ENCODE assay signal across 8 mouse cellular contexts in the genomic region with DNA sequence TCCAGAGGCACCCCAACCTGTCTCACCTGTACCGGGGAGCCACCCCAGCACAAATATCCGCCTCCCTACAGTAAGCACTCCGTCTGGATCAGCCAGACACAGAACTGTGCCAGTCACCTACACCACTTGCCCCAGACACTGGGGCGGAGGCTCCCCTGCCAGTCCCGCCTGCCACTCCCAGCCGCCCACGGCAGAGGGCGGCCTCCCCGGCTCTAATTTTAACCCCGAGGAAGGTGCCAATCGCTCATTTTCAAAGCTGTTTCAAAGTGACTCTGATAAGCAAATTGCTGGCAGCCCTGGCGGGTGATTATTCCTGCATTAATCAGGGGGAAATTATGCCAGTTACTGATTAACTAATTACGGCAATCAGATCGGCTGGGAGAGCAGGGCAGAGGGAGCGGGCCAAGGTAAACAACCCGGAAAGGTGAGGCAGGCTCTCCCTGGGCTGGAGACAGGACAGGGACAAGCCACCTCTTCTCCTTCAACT. TPM values are rescaled to one million over a fixed set of nuclear protein-coding genes. Genes with fewer than 3 reads are reported as not detected.
DNase-seq lines count a peak whose midpoint lies in the region; ATAC-seq lines count a peak whose summit lies in the region.

No protein-coding gene starts in this region.

- no peaks in the 10 kb centered on the region for H3K36me3 ChIP-seq in hindbrain, embryonic 13.5 days
- H3K36me3 ChIP-seq in hindbrain, embryonic 10.5 days: no peaks in the 10 kb centered on the region
- no peaks in the 10 kb centered on the region for H3K36me3 ChIP-seq in forebrain, embryonic 16.5 days (ENCODE audit: control insufficient read depth, insufficient read depth)

- no peak for DNase-seq in hindbrain, embryonic 10.5 days (ENCODE audit: low spot score)
- peak; percentile 25 for DNase-seq in Muller cell, postnatal 12 days (ENCODE audit: inconsistent ontology term)
- DNase-seq in heart, postnatal 4 days: peak; percentile 74
- peak; percentile 48 to 49 for DNase-seq in layer of hippocampus, adult 8-10 months (ENCODE audit: low spot score in 2 of 2)
- no peak for DNase-seq in embryo, embryonic 10.5 days (ENCODE audit: low spot score)

- H3K4me2 ChIP-seq in hindbrain, embryonic 13.5 days: no peak overlapping the region
- H3K4me2 ChIP-seq in forebrain, embryonic 16.5 days (ENCODE audit: low read length): no peak overlapping the region

- H3K9ac ChIP-seq in hindbrain, embryonic 13.5 days: no peak overlapping the region
- H3K9ac ChIP-seq in forebrain, embryonic 16.5 days (replicated peaks; ENCODE audit: low read depth, low read length): no peak overlapping the region

- no peaks in the 10 kb centered on the region for H3K9me3 ChIP-seq in hindbrain, embryonic 13.5 days
- H3K9me3 ChIP-seq in hindbrain, embryonic 10.5 days: no peaks in the 10 kb centered on the region
- no peaks in the 10 kb centered on the region for H3K9me3 ChIP-seq in forebrain, embryonic 16.5 days (ENCODE audit: control insufficient read depth, low read length)

- 39% methylated on average over 16 of the region's 16 CpGs for WGBS in hindbrain, embryonic 13.5 days
- WGBS in hindbrain, embryonic 10.5 days: 53% methylated on average over 16 of the region's 16 CpGs
- 25% methylated on average over 16 of the region's 16 CpGs for WGBS in forebrain, embryonic 16.5 days

- H3K27me3 ChIP-seq in hindbrain, embryonic 13.5 days: peaks cover 8% of the 10 kb centered on the region; the same call in 1 of the 2 replicates
- H3K27me3 ChIP-seq in hindbrain, embryonic 10.5 days (ENCODE audit: insufficient read depth, poor library complexity, severe bottlenecking): peaks cover 16% of the 10 kb centered on the region
- peaks cover 3% of the 10 kb centered on the region; the same call in 1 of the 2 replicates for H3K27me3 ChIP-seq in forebrain, embryonic 16.5 days (replicated peaks; ENCODE audit: control insufficient read depth, insufficient read depth, low read length)

- 0 out of 2 replicates have a peak overlapping the region, but pooled peaks have one; percentile 35 for H3K27ac ChIP-seq in hindbrain, embryonic 13.5 days
- H3K27ac ChIP-seq in hindbrain, embryonic 10.5 days: no peak overlapping the region
- H3K27ac ChIP-seq in forebrain, embryonic 16.5 days (ENCODE audit: low read length): no peak overlapping the region

- ATAC-seq in hindbrain, embryonic 13.5 days (ENCODE audit: low FRiP score): no peak
- ATAC-seq in forebrain, embryonic 16.5 days: peak; percentile 57
- peak; percentile 94 for ATAC-seq in megakaryocyte progenitor cell, adult 5-6 weeks (replicated peaks; ENCODE audit: poor library complexity)

- peaks cover 30% of the 10 kb centered on the region for H3K4me1 ChIP-seq in hindbrain, embryonic 13.5 days (replicated peaks)
- H3K4me1 ChIP-seq in hindbrain, embryonic 10.5 days (replicated peaks): peaks cover 4% of the 10 kb centered on the region; the same call in 1 of the 2 replicates
- peaks cover 26% of the 10 kb centered on the region for H3K4me1 ChIP-seq in forebrain, embryonic 16.5 days (replicated peaks; ENCODE audit: control insufficient read depth, insufficient read depth, low read length)

- no peak overlapping the region for H3K4me3 ChIP-seq in hindbrain, embryonic 13.5 days
- no peak overlapping the region for H3K4me3 ChIP-seq in hindbrain, embryonic 10.5 days
- H3K4me3 ChIP-seq in forebrain, embryonic 16.5 days (replicated peaks; ENCODE audit: low read length): no peak overlapping the region

RNA-seq across cellular contexts. Expression of gene Mdga1, which starts 41.1 kb away (rescaled TPM):
- polyA plus RNA-seq in hindbrain, embryonic 13.5 days (2015; fragmentation: Nextera tagmentation; extraction: Ambion mirVana): 13.4 and 13.6 TPM in 2 replicates
- 2.3 and 5.1 TPM in 2 replicates for polyA plus RNA-seq in hindbrain, embryonic 10.5 days (2016; fragmentation: Nextera tagmentation; extraction: Ambion mirVana)
- polyA plus RNA-seq in forebrain, embryonic 16.5 days (2015; fragmentation: Nextera tagmentation; extraction: Ambion mirVana): 10.7 TPM in 2 replicates
- total RNA-seq in heart, postnatal 4 days (2021): 10 to 100 TPM; 16.9 to 17.3 TPM
- 10 to 100 TPM; 51.9 to 62.7 (median 57.1) TPM for total RNA-seq in layer of hippocampus, adult 8-10 months (2022)
- total RNA-seq in megakaryocyte progenitor cell, adult 5-6 weeks (2015): 4.9 and 8.3 TPM in 2 replicates
- total RNA-seq in megakaryocyte progenitor cell, adult 5-6 weeks (2017): 2.3 and 3.7 TPM in 2 replicates

Comparison
In these comparisons a context has a peak if more than half of its experiments do, and no peak if none do; other contexts are left out.
1. DNase-seq: peak in Muller cell, postnatal 12 days (single experiment), heart, postnatal 4 days (single experiment) and layer of hippocampus, adult 8-10 months (2 of 2); none in hindbrain, embryonic 10.5 days (single experiment) and embryo, embryonic 10.5 days (single experiment).